Mouse (Mus musculus) MEL (cell line): ENCODE measurements around the gene Trappc6a. TPM values are rescaled to one million over a fixed set of nuclear protein-coding genes. Genes with fewer than 3 reads are reported as not detected.

Experiments used
- DNase-seq: peaks from one replicate; pipeline ENCODE4 v3.0.0; 2011; ENCODE audit warnings: low read depth, low spot score
- H3K27ac ChIP-seq: 2 replicates; pipeline ENCODE4 v1.5.1; 2012; ENCODE audit warnings: low read depth, mild to moderate bottlenecking, control low read depth, low read length, moderate library complexity; ENCODE audit not compliant: control insufficient read depth
- H3K27me3 ChIP-seq, 2 experiments: fragments of 150-350 bp in 1 of 2; sonication (generic) in 1 of 2; 2 replicates each; pipeline ENCODE4 v1.6.1; 2012; ENCODE audit warnings: low read length in 2 of 2, mild to moderate bottlenecking in 2 of 2, improper control_type of control experiment in 1 of 2, moderate library complexity in 1 of 2; ENCODE audit not compliant: insufficient read depth in 2 of 2, control insufficient read depth in 1 of 2
- H3K36me3 ChIP-seq, 2 experiments: 2 replicates each; pipeline ENCODE4 v1.6.1; 2012 to 2014; ENCODE audit warnings: low read length in 2 of 2, improper control_type of control experiment in 1 of 2, inconsistent platforms in 1 of 2, mild to moderate bottlenecking in 1 of 2; ENCODE audit not compliant: insufficient read depth in 2 of 2, control insufficient read depth in 1 of 2
- H3K4me1 ChIP-seq, 2 experiments: fragments of 150-350 bp in 1 of 2; sonication (generic) in 1 of 2; 2 replicates each; pipeline ENCODE4 v1.6.1; 2012; ENCODE audit warnings: low read length in 2 of 2, improper control_type of control experiment in 1 of 2, mild to moderate bottlenecking in 1 of 2; ENCODE audit not compliant: insufficient read depth in 2 of 2, control insufficient read depth in 1 of 2
- H3K4me3 ChIP-seq, 2 experiments: fragments of 150-350 bp in 1 of 2; sonication (generic) in 1 of 2; 2 replicates each; pipeline ENCODE4 v1.5.1; 2012; ENCODE audit warnings: low read depth in 2 of 2, low read length in 2 of 2, mild to moderate bottlenecking in 2 of 2, moderate library complexity in 2 of 2, control low read depth in 1 of 2, improper control_type of control experiment in 1 of 2; ENCODE audit not compliant: control insufficient read depth in 1 of 2, insufficient read depth in 1 of 2
- H3K79me2 ChIP-seq: 2 replicates; pipeline ENCODE4 v1.6.1; 2012; ENCODE audit warnings: mild to moderate bottlenecking, low read length, moderate library complexity; ENCODE audit not compliant: control insufficient read depth, poor library complexity, insufficient read depth
- H3K9ac ChIP-seq: 2 replicates; pipeline ENCODE4 v1.6.1; 2012; ENCODE audit warnings: low read depth, mild to moderate bottlenecking, control low read depth, low read length, moderate library complexity; ENCODE audit not compliant: control insufficient read depth, poor library complexity, severe bottlenecking
- H3K9me3 ChIP-seq: fragments of 150-350 bp; sonication (generic); replicated peaks from 2 replicates; pipeline ENCODE4 v1.6.1; 2012; ENCODE audit warnings: mild to moderate bottlenecking, low read length, improper control_type of control experiment, moderate library complexity; ENCODE audit not compliant: insufficient read depth
- ELF1 ChIP-seq: IDR thresholded peaks from 2 replicates; pipeline ENCODE4 v1.6.1; 2014; ENCODE audit warnings: low read depth, mild to moderate bottlenecking, inconsistent platforms, low read length, improper control_type of control experiment, moderate library complexity
- EP300 ChIP-seq, 2 experiments: IDR thresholded peaks; 2 replicates each; pipeline ENCODE4 v1.6.1; 2011; ENCODE audit warnings: improper control_type of control experiment in 2 of 2, low read length in 2 of 2, low read depth in 1 of 2, mild to moderate bottlenecking in 1 of 2
- ETS1 ChIP-seq: IDR thresholded peaks from 2 replicates; pipeline ENCODE4 v1.6.1; 2012; ENCODE audit warnings: low read depth, mild to moderate bottlenecking, inconsistent platforms, low read length, improper control_type of control experiment, moderate library complexity
- GABPA ChIP-seq: IDR thresholded peaks from 2 replicates; pipeline ENCODE4 v1.6.1; 2012; ENCODE audit warnings: low read depth, mild to moderate bottlenecking, inconsistent platforms, low read length, improper control_type of control experiment, moderate library complexity
- JUND ChIP-seq: IDR thresholded peaks from 2 replicates; pipeline ENCODE4 v1.6.1; 2011; ENCODE audit warnings: low read depth, mild to moderate bottlenecking, improper control_type of control experiment, low read length
- KAT2A ChIP-seq: conservative IDR thresholded peaks from 2 replicates; pipeline ENCODE4 v1.6.1; 2012; ENCODE audit warnings: low read depth, low read length, improper control_type of control experiment, inconsistent platforms
- MAX ChIP-seq: IDR thresholded peaks from 2 replicates; pipeline ENCODE4 v1.6.1; 2011; ENCODE audit warnings: low read length, improper control_type of control experiment
- MAZ ChIP-seq: IDR thresholded peaks from 2 replicates; pipeline ENCODE4 v1.6.1; 2012; ENCODE audit warnings: low read depth, mild to moderate bottlenecking, inconsistent platforms, low read length, improper control_type of control experiment
- NELFE ChIP-seq: IDR thresholded peaks from 2 replicates; pipeline ENCODE4 v1.6.1; 2011; ENCODE audit warnings: low read depth, low read length, improper control_type of control experiment
- NRF1 ChIP-seq: IDR thresholded peaks from 2 replicates; pipeline ENCODE4 v1.6.1; 2014; ENCODE audit warnings: low read depth, mild to moderate bottlenecking, inconsistent platforms, low read length, improper control_type of control experiment, moderate library complexity; ENCODE audit not compliant: poor library complexity, insufficient read depth, severe bottlenecking
- POLR2A ChIP-seq, 2 experiments: IDR thresholded peaks; 2 replicates each; pipeline ENCODE4 v1.6.1; 2011 to 2012; ENCODE audit warnings: low read length in 2 of 2, mild to moderate bottlenecking in 2 of 2, control low read depth in 1 of 2, improper control_type of control experiment in 1 of 2, low read depth in 1 of 2, moderate library complexity in 1 of 2; ENCODE audit not compliant: control insufficient read depth in 1 of 2, insufficient read depth in 1 of 2, poor library complexity in 1 of 2
- POLR2AphosphoS5 ChIP-seq: IDR thresholded peaks from 2 replicates; pipeline ENCODE4 v1.6.1; 2012; ENCODE audit warnings: low read depth, borderline replicate concordance, mild to moderate bottlenecking, inconsistent platforms, low read length, moderate library complexity, mixed read lengths
- RAD21 ChIP-seq: IDR thresholded peaks from 2 replicates; pipeline ENCODE4 v1.6.1; 2011; ENCODE audit warnings: mild to moderate bottlenecking, low read depth, low read length, improper control_type of control experiment
- TAL1 ChIP-seq: IDR thresholded peaks from 2 replicates; pipeline ENCODE4 v1.6.1; 2012; ENCODE audit warnings: mild to moderate bottlenecking, inconsistent platforms, low read length, moderate library complexity, mixed read lengths
- TCF12 ChIP-seq: IDR thresholded peaks from 2 replicates; pipeline ENCODE4 v1.6.1; 2014; ENCODE audit warnings: low read depth, mild to moderate bottlenecking, inconsistent platforms, low read length, improper control_type of control experiment, moderate library complexity
- UBTF ChIP-seq: IDR thresholded peaks from 2 replicates; pipeline ENCODE4 v1.6.1; 2012; ENCODE audit warnings: low read depth, mild to moderate bottlenecking, inconsistent platforms, low read length, improper control_type of control experiment, moderate library complexity, borderline replicate concordance; ENCODE audit not compliant: insufficient read depth
- ZC3H11A ChIP-seq: IDR thresholded peaks from 2 replicates; pipeline ENCODE4 v1.6.1; 2012; ENCODE audit warnings: low read depth, mild to moderate bottlenecking, inconsistent platforms, low read length, improper control_type of control experiment
- ZNF384 ChIP-seq: IDR thresholded peaks from 2 replicates; pipeline ENCODE4 v1.6.1; 2012; ENCODE audit warnings: low read depth, mild to moderate bottlenecking, inconsistent platforms, low read length, improper control_type of control experiment
- polyA plus RNA-seq, 2 experiments: library from polyadenylated mRNA; stranded (reverse) in 1 of 2; unstranded in 1 of 2; fragments of >175 nt in 1 of 2; fragments of >200 nt in 1 of 2; gene quantifications; 2 replicates each; pipeline versions ENCODE4 v1.2.1 to v1.2.4; 2012; ENCODE audit warnings: low replicate concordance in 2 of 2, low read depth in 1 of 2; ENCODE audit not compliant: insufficient read length in 2 of 2, insufficient read depth in 1 of 2, missing spikeins in 1 of 2
- total RNA-seq: library from RNA; depleted of rRNA; stranded (reverse); fragments of 300-350 nt; gene quantifications from 2 replicates; pipeline ENCODE4 v1.2.3, GENCODE M21; 2012

The Trappc6a gene
- total and polyA plus RNA-seq, 3 experiments: 82.8 to 88.2 TPM; not detected in 1

- no peak for TF ChIP-seq TAL1
These were observed 1.9 kb upstream of the Trappc6a start (continued) for GRCm38 (mm10) chr7:19506326-19506725.

DNA sequence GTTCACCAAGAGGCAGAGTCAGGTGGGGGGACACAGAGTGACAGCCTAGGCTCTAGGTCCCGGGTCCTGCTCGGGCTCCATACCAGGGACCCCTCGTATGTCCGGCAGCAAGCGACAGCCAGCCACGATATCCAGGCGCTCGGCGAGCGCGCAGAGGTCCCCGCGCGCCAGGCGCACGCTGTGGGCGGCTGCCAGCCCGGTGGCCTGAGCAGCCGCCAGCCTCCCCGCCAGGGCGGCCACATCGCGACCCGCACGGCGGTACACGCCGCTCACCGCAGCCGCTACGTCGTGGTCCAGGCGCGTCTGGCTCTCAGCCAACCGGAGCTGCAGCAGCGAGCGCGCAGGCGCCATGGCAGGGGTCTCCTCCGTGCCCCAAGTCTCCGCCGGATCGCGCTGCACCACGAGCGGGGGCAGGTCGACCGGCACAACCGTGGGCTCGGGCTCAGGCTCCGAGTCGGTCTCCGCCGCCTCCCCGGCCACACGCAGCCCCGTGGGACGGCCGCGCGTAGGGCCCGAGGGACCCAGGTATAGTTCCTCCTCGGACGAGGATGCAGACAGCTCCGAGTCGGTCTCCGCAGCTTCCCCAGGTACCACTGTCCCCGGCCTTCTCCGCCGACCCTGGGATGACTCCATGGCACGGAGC lies 1.1 kb upstream of the Trappc6a start:
- H3K4me1 ChIP-seq: peaks cover 0 to 8% of the 10 kb centered on the region in 2 experiments; a peak in 2 of 4 replicates
- no peaks in the 10 kb centered on the region for H3K9me3 ChIP-seq
- peak overlapping the region; percentile 95 for H3K27ac ChIP-seq
- H3K79me2 ChIP-seq: peaks cover 21% of the 10 kb centered on the region
- TF ChIP-seq ETS1: no peak
- peak; percentile 67 for TF ChIP-seq NRF1
- TF ChIP-seq ZC3H11A: no peak
- TF ChIP-seq JUND: no peak
- no peak for TF ChIP-seq ELF1
- no peak; the same call in 1 of the 2 replicates for TF ChIP-seq NELFE
- no peak for TF ChIP-seq RAD21
- peak; percentile 4; the same call in 1 of the 2 replicates for TF ChIP-seq TCF12
- no peak for TF ChIP-seq UBTF
- no peak for TF ChIP-seq MAZ
- no peak; the same call in 1 of the 2 replicates for TF ChIP-seq KAT2A
- TF ChIP-seq POLR2AphosphoS5: no peak
- no peak for TF ChIP-seq GABPA
- peak in 1 of 2 experiments; percentile 71; a peak in 3 of 4 replicates for TF ChIP-seq POLR2A (IDR thresholded peaks at IDR 0.05; ENCODE audit: control insufficient read depth in 1 of 2, insufficient read depth in 1 of 2, low read depth in 1 of 2, low read length in 2 of 2, poor library complexity in 1 of 2)
- no peak for TF ChIP-seq EP300 (IDR thresholded peaks at IDR 0.05; ENCODE audit: low read depth in 1 of 2, low read length in 2 of 2)
- TF ChIP-seq ZNF384: no peak
- TF ChIP-seq MAX: peak; percentile 25; the same call in 1 of the 2 replicates
- peak overlapping the region; percentile 95 for H3K9ac ChIP-seq
- DNase-seq: peak; percentile 78
- peak overlapping the region; percentile 86 to 94 for H3K4me3 ChIP-seq
- no peaks in the 10 kb centered on the region for H3K27me3 ChIP-seq
- H3K36me3 ChIP-seq: peaks cover 0 to 6% of the 10 kb centered on the region in 2 experiments; a peak in 2 of 4 replicates
